Mouse (Mus musculus) hindbrain, postnatal 0 days (tissue): Measurements from ENCODE around the gene Tkt. TPM values are rescaled to one million over a fixed set of nuclear protein-coding genes. Genes with fewer than 3 reads are reported as not detected.

Experiments used
- ATAC-seq: fragments of 200-750 bp; cut with Nextera tagmentation; 2 replicates; pipeline ENCODE4 v1.8.0; 2017; ENCODE audit warnings: mild to moderate bottlenecking, moderate TSS enrichment, moderate library complexity
- DNase-seq: peaks from one replicate; pipeline ENCODE4 v3.0.0-alpha.2; 2015; ENCODE audit warnings: low spot score
- H3K27ac ChIP-seq: fragments of 300-500 bp; sonication (generic); 2 replicates; pipeline ENCODE4 v1.5.1; 2014; ENCODE audit warnings: mild to moderate bottlenecking
- H3K27me3 ChIP-seq: fragments of 300-500 bp; sonication (generic); 2 replicates; pipeline ENCODE4 v1.6.1; 2014; ENCODE audit warnings: low read length, mixed read lengths; ENCODE audit not compliant: insufficient read depth
- H3K36me3 ChIP-seq: fragments of 300-500 bp; sonication (generic); 2 replicates; pipeline ENCODE4 v1.6.1; 2014; ENCODE audit warnings: low read length, mixed read lengths; ENCODE audit not compliant: insufficient read depth
- H3K4me1 ChIP-seq: fragments of 300-500 bp; sonication (generic); 2 replicates; pipeline ENCODE4 v1.6.1; 2014; ENCODE audit warnings: antibody characterized with exemption, low read length, mixed read lengths; ENCODE audit not compliant: insufficient read depth
- H3K4me2 ChIP-seq: fragments of 300-500 bp; sonication (generic); 2 replicates; pipeline ENCODE4 v1.6.1; 2014; ENCODE audit warnings: low read depth, mild to moderate bottlenecking, low read length, moderate library complexity, mixed read lengths
- H3K4me3 ChIP-seq: fragments of 300-500 bp; sonication (generic); 2 replicates; pipeline ENCODE4 v1.5.1; 2014; ENCODE audit warnings: low read length
- H3K9ac ChIP-seq: fragments of 300-500 bp; sonication (generic); replicated peaks from 2 replicates; pipeline ENCODE4 v1.6.1; 2014; ENCODE audit warnings: mild to moderate bottlenecking, low read length, moderate library complexity, mixed read lengths
- H3K9me3 ChIP-seq: fragments of 300-500 bp; sonication (generic); 2 replicates; pipeline ENCODE4 v1.6.1; 2016; ENCODE audit warnings: low read length, mixed read lengths
- CTCF ChIP-seq: IDR thresholded peaks from 2 replicates; pipeline ENCODE4 v1.5.1; 2016; ENCODE audit warnings: antibody characterized with exemption, control low read depth, low read depth
- WGBS: fragments of 180-500 bp; shearing (Covaris S2); extraction: QIAGEN DNeasy Blood & Tissue Kit; methylation state at CpG from one replicate; pipeline ENCODE4 v1.1.7; 2014; 5-methylcytosine and 5-hydroxymethylcytosine counted together
- polyA plus RNA-seq: library from polyadenylated mRNA; unstranded; fragments of >200 nt; fragmentation: Nextera tagmentation; extraction: Ambion mirVana; gene quantifications from 2 replicates; pipeline ENCODE4 v1.2.1, GENCODE M21; 2015
- total RNA-seq: library from RNA; depleted of rRNA; stranded (reverse); fragments of >200 nt; gene quantifications from 2 replicates; pipeline ENCODE4 v1.2.3, GENCODE M21; 2014

The Tkt gene
- total and polyA plus RNA-seq, 2 experiments from 2014 or later: 258 to 429 TPM

DNA sequence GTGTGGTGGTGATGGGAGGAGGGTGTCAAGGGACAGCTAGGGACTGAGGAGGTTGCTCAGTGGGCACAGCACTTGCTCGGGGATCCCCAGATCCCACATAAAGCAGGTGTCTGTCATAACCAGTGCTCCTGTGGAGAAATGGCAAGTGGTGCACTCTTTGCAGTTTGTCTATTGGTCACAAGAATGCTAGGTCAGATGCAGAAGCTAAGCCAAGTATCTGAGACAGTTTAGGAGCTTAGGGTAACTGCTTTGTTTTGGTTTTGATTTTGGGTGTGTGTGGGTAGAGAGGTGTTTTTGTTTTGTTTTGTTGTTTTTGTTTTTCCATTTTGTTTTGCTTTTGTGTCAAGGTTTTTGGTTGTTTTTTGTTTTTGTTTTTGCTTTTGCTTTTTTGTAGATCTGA, 33.1 kb downstream of the Tkt start:
- ATAC-seq (no peak), DNase-seq (no peak)
- WGBS: 48% methylated on average over 1 of the region's 1 CpGs
- H3K4me1 ChIP-seq: no peaks in the 10 kb centered on the region
- no peak overlapping the region for H3K4me3 ChIP-seq
- H3K9ac ChIP-seq: no peak overlapping the region
- no peak for TF ChIP-seq CTCF
- H3K36me3 ChIP-seq: 0 out of 2 replicates have a peak, but pooled peaks cover 3% of the 10 kb centered on the region
- no peaks in the 10 kb centered on the region for H3K27me3 ChIP-seq
- H3K9me3 ChIP-seq: no peaks in the 10 kb centered on the region
- H3K27ac ChIP-seq: no peak overlapping the region
- H3K4me2 ChIP-seq: no peak overlapping the region

DNA sequence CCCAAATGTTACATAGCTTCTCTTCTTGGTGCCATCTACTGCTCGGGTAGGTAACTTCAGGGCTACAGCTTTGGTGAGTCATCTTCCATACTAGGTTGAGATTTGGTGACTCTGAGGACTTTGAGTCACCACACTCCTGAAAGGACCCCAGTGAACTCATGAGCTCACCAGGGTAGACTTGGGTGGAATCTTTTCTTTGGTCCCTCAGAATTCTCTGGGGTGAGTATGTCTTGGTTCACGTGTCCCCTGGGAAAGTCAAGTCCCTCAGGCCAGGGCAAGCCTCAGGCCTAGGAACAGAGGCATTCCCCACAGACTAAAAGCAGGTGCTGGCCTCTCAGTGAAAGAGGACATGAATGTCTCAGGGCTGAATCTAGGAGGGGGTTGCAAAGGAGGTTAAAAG, 35.9 kb downstream of the Tkt start:
- H3K4me2 ChIP-seq: no peak overlapping the region
- TF ChIP-seq CTCF: no peak
- H3K9me3 ChIP-seq: no peaks in the 10 kb centered on the region
- 54% methylated on average over 2 of the region's 2 CpGs for WGBS
- no peak for DNase-seq
- no peak overlapping the region for H3K4me3 ChIP-seq
- H3K9ac ChIP-seq: no peak overlapping the region
- H3K27ac ChIP-seq: no peak overlapping the region
- no peaks in the 10 kb centered on the region for H3K36me3 ChIP-seq
- no peaks in the 10 kb centered on the region for H3K27me3 ChIP-seq
- 0 out of 2 replicates have a peak, but pooled peaks cover 6% of the 10 kb centered on the region for H3K4me1 ChIP-seq
- no peak for ATAC-seq

DNA sequence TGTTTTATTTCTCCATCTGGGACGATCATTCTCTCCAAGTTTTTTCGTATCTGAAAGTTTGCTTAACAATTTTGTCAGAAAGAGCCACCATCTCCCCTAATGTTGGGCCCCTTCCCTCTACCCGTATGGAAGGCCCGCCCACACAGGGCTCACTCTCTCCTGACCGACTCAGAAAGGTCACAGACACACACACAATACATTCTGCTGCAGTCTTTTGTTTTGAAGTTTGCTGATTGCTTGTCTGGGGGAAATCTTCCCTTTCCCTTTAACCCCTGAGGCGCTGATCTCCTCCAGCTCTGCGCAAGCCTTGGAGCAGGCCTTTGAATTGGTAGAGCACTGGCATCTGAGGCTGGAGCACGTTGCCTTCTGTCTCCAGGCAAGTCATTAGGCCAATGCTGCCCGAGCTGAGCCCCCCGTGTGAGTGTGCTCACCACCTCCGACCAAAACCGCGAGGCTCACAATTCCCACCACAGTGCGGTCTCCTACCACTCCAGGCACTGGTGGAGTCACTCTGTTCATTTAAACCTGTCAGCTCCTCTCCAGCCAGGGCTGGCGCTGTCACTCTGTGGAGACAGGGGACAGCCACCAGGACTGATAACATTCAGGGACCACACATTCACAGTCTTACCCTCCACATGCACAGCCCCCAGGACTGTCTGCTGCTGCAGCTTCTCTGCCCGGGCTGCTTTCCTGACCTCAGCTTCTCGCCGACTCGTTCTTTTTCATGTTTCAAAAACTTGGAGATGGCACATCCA, 36.5 kb downstream of the Tkt start:
- Histone ChIP-seq H3K4me2 (no peak overlapping the region), H3K4me3 (no peak overlapping the region), H3K36me3 (no peaks in the 10 kb centered on the region), H3K27ac (no peak overlapping the region), H3K9me3 (no peaks in the 10 kb centered on the region), H3K9ac (no peak overlapping the region), H3K27me3 (no peaks in the 10 kb centered on the region), H3K4me1 (0 out of 2 replicates have a peak, but pooled peaks cover 6% of the 10 kb centered on the region)
- no peak for ATAC-seq
- no peak for DNase-seq
- no peak for TF ChIP-seq CTCF
- 41% methylated on average over 19 of the region's 19 CpGs for WGBS

DNA sequence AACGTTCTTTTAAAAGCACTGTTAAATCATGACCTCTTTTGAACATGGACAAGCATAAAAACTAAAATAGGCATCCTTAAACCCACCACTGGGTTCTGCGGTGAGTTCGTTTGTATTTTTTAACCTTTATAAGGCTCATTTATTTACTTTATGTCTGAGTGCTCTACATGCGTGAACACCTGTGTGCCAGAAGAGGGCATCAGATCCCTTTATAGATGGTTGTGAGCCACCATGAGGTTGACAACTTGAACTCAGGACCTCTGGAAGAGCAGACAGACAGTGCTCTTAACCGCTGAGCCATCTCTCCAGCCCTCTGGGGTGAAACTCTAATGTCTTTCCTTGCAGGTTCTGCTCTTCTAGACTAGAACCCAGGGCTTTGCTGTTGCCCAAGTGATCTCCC, 37.2 kb downstream of the Tkt start:
- DNase-seq: no peak
- no peak overlapping the region for H3K4me3 ChIP-seq
- H3K9me3 ChIP-seq: no peaks in the 10 kb centered on the region
- H3K4me1 ChIP-seq: 0 out of 2 replicates have a peak, but pooled peaks cover 6% of the 10 kb centered on the region
- no peaks in the 10 kb centered on the region for H3K27me3 ChIP-seq
- ATAC-seq: no peak
- H3K4me2 ChIP-seq: no peak overlapping the region
- TF ChIP-seq CTCF: peak; percentile 23; the same call in 1 of the 2 replicates
- no peaks in the 10 kb centered on the region for H3K36me3 ChIP-seq
- H3K9ac ChIP-seq: no peak overlapping the region
- no peak overlapping the region for H3K27ac ChIP-seq
- WGBS: 86% methylated on average over 5 of the region's 5 CpGs

DNA sequence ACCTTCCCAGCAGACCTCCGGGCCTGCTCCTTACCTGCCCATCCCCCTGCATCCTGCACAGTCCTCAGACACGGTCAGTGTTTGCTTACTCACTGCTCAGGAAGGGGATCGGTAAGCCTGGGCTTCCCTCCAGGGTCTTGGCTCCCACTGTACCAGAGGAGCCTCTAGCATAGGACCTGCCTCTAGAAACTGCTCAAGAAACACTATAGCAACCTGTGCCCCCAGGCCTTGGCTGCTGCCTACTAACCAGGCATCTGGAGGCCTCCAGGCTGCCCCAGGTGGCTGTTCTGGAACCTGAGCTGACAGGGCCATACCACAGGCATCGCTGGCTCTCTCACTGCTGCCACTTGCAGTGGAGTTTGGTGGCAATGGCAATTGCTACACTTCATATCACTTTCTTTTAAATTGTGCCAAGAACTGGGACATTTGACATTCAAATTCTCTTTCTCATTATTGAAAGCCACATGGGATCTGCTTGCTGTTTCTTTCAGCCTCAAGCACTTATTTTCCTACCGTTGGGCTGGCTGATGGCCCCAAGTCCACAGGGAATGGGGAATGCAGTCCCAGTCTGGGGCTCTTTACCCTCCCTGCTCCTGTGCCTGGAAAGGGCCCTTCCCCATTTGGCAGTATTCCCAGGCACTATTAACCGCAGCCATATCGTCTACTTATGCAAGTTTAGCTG, 38.8 kb downstream of the Tkt start:
- peak; percentile 37 for TF ChIP-seq CTCF
- WGBS: 17% methylated on average over 7 of the region's 7 CpGs

DNA sequence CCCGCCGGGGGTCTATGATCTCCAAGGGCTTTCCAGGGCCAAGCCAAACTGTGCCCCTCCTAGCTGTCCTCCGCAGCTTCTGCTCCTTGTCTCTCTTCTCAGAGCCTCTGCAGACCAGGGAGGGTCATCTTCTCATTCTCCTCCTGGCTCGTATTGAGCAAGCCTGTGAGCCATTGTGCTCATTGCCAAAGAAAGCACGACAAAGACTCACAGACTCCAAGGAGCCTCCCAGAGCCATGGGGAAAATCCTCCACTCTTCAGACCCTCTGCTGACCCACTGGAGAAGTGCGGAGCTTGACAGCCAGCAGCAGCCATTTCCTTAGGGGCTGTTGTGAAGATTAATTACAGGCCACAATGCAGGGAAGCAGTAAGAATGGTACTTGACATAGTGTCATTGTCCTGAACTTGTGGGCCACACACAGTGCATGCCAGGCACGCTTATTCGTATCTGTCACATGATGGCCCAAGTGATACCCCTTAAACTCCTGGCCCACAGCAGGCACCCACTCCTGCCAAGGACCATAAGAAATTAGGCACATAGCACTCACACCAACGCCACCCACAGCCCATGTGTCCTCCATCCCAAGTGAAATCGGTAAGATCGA, 42.0 kb downstream of the Tkt start:
- Histone ChIP-seq H3K4me1 (0 out of 2 replicates have a peak, but pooled peaks cover 20% of the 10 kb centered on the region), H3K36me3 (no peaks in the 10 kb centered on the region), H3K9me3 (no peaks in the 10 kb centered on the region), H3K27me3 (no peaks in the 10 kb centered on the region), H3K27ac (no peak overlapping the region), H3K4me3 (no peak overlapping the region), H3K4me2 (no peak overlapping the region), H3K9ac (no peak overlapping the region)
- no peak for DNase-seq
- 56% methylated on average over 11 of the region's 11 CpGs for WGBS
- no peak for TF ChIP-seq CTCF
- no peak for ATAC-seq

More for the DNA sequence above, 38.8 kb downstream of the Tkt start:
- no peak overlapping the region for H3K4me3 ChIP-seq
- peak; percentile 53 for DNase-seq
- H3K9ac ChIP-seq: no peak overlapping the region
- no peaks in the 10 kb centered on the region for H3K36me3 ChIP-seq
- no peak overlapping the region for H3K27ac ChIP-seq
- H3K4me1 ChIP-seq: 0 out of 2 replicates have a peak, but pooled peaks cover 6% of the 10 kb centered on the region
- no peaks in the 10 kb centered on the region for H3K27me3 ChIP-seq
- no peak overlapping the region for H3K4me2 ChIP-seq
- ATAC-seq: peak; percentile 74
- H3K9me3 ChIP-seq: no peaks in the 10 kb centered on the region
